Mouse (Mus musculus) megakaryocyte-erythroid progenitor cell, adult 5-6 weeks (primary cell): ENCODE results near the gene Crebzf. TPM values are rescaled to one million over a fixed set of nuclear protein-coding genes. Genes with fewer than 3 reads are reported as not detected.

ENCODE experiments used
- ATAC-seq: replicated peaks from 2 replicates; pipeline ENCODE4 v1.8.0; 2016; ENCODE audit warnings: mild to moderate bottlenecking, inconsistent platforms; ENCODE audit not compliant: severe bottlenecking, poor library complexity, low FRiP score, low TSS enrichment
- total RNA-seq, 2 experiments: library from RNA; stranded (forward) in 1 of 2; stranded (reverse) in 1 of 2; fragments of 200-1000, 215-1000 nt in 1 of 2; fragments of >200 nt in 1 of 2; fragmentation: Nextera tagmentation in 1 of 2; gene quantifications; 2 replicates each; pipeline ENCODE4 v1.2.3; 2014 to 2017

Gene Crebzf
- total RNA-seq (2014; fragmentation: Nextera tagmentation): 119 and 128 TPM in 2 replicates
- 56.5 and 102 TPM in 2 replicates for total RNA-seq (2017)

GRCm38 (mm10) chr7:90442518-90443080, at the start of gene Crebzf:
Gene Crebzf (plus strand): TSS chr7:90442729.
- ATAC-seq: peak; percentile 95

- no peak for ATAC-seq
Observed at GRCm38 (mm10) chr7:90395073-90395472, 47.5 kb upstream of the Crebzf start.

- ATAC-seq: no peak
Observed at GRCm38 (mm10) chr7:90395928-90396327, 46.6 kb upstream of the Crebzf start.

- ATAC-seq: peak; percentile 67; the same call in 1 of the 2 replicates
Observed at GRCm38 (mm10) chr7:90409934-90410333, 32.6 kb upstream of the Crebzf start.

- peak; percentile 99 for ATAC-seq
Observed at GRCm38 (mm10) chr7:90426020-90427001, 16.2 kb upstream of the Crebzf start, which contains the start of gene Ccdc89. Gene Ccdc89 (plus strand): TSS chr7:90426577.

GRCm38 (mm10) chr7:90427006-90427405, 15.5 kb upstream of the Crebzf start:
- no peak for ATAC-seq

- no peak for ATAC-seq
Observed at GRCm38 (mm10) chr7:90432221-90432620, 10.3 kb upstream of the Crebzf start.

GRCm38 (mm10) chr7:90440044-90440443, 2.5 kb upstream of the Crebzf start:
- no peak for ATAC-seq

- 0 out of 2 replicates have a peak, but pooled peaks have one; percentile 5 for ATAC-seq
Observed at GRCm38 (mm10) chr7:90442070-90442469, 459 bp upstream of the Crebzf start.

GRCm38 (mm10) chr7:90443101-90444091, 867 bp downstream of the Crebzf start:
- ATAC-seq: peak; percentile 53

GRCm38 (mm10) chr7:90444206-90444605, 1.7 kb downstream of the Crebzf start:
- 0 out of 2 replicates have a peak, but pooled peaks have one; percentile 23 for ATAC-seq

GRCm38 (mm10) chr7:90456149-90456844, 13.8 kb downstream of the Crebzf start:
- 0 out of 2 replicates have a peak, but pooled peaks have one; percentile 4 for ATAC-seq

GRCm38 (mm10) chr7:90456845-90457468, 14.4 kb downstream of the Crebzf start, which contains the start of gene Tmem126a:
Gene Tmem126a (minus strand): TSS chr7:90457229.
- ATAC-seq: peak; percentile 95

GRCm38 (mm10) chr7:90457517-90457916, 15.0 kb downstream of the Crebzf start:
- peak; percentile 21; the same call in 1 of the 2 replicates for ATAC-seq

GRCm38 (mm10) chr7:90460330-90460729, 17.8 kb downstream of the Crebzf start:
- no peak for ATAC-seq

- peak; percentile 69 for ATAC-seq
Observed at GRCm38 (mm10) chr7:90460930-90461329, 18.4 kb downstream of the Crebzf start.

GRCm38 (mm10) chr7:90461441-90461840, 18.9 kb downstream of the Crebzf start:
- ATAC-seq: no peak

GRCm38 (mm10) chr7:90473511-90473910, 31.0 kb downstream of the Crebzf start:
- no peak for ATAC-seq
